Mouse (Mus musculus) lung, postnatal 4 days (tissue): ENCODE measurements around the gene Efcab9.

Experiments used
- DNase-seq, 2 experiments: peaks; one replicate each; pipeline ENCODE4 v3.0.0; 2021

The Efcab9 gene

GRCm38 (mm10) chr11:32531871-32532764, at the start of gene Efcab9:
Gene Efcab9 (minus strand): TSS chr11:32532081.
- no peak for DNase-seq

GRCm38 (mm10) chr11:32581031-32581430, 49.1 kb upstream of the Efcab9 start:
- DNase-seq: no peak

DNA sequence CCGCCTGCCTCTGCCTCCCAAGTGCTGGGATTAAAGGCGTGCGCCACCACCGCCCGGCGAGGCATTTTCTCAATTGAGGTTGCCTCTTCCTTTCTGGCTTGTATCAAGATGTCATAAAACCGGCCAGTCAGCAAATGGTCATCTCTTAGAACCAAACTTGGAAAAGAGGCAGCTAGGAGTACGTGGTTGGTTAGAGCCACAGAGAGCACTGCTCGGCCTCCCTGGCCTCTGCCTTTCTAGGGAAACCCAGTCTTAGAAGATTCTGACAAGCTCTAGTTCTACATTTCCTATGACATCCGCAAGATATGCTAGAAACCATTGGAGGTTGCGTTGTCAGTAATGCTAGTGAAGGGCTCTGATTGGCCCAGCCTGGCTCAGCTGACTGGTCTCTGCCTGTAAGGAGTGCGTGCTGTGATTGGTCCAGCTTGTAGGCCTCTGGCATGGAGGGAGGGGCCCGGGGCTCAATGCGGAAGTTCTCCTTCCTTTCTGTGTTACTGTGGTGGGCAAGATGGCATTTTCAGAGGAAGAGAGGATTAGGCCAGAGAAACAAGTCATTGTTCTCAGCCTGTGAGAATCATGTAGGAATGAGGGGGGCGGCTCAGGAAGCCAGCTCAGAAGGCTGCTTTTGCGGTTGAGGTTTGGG, 48.5 kb upstream of the Efcab9 start:
- DNase-seq: peak; percentile 77 to 78

GRCm38 (mm10) chr11:32576760-32577050, 44.8 kb upstream of the Efcab9 start:
- DNase-seq: no peak

DNA sequence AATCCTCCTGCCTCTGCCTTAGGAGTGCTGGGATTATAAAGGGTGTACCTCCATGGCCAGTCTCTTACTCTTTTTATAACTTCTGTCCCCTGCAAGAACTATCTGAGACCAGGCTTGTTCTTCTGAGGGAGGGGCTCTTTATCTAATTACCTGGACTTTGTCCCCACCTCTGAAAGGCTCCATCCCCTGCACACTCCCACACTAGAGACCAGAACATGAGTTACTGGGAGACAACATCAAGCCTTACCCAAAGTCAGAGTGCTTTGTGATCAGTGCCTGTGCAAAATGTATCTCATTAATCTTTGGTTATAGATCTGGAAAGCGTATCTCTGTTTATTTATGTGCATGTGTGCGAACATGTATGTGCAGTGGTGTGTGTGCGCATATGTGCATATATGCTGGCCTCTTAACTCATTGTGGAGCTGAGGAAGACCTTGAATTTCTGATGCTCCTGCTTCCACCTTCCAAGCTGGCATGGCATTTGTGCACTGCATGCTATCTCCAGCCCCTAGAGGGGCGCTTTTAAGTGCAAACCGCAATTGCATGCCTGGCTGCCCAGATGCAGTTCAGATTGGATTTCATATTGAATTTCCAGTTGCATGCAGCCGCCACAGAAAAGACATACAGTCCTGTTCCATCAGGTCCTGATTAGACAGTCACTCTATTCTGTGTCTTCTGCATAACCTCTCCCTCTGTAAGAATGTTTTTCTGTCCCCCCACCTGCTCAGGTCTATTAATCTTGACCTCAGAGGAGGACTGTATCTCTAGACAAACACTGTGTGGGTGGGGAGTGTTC, 44.3 kb upstream of the Efcab9 start:
- DNase-seq: no peak

GRCm38 (mm10) chr11:32573669-32574068, 41.8 kb upstream of the Efcab9 start:
- DNase-seq: no peak

GRCm38 (mm10) chr11:32571103-32571502, 39.2 kb upstream of the Efcab9 start:
- DNase-seq: no peak

GRCm38 (mm10) chr11:32568637-32569293, 36.9 kb upstream of the Efcab9 start:
- peak; percentile 47 to 77 for DNase-seq

- no peak for DNase-seq
These were observed 36.2 kb upstream of the Efcab9 start for GRCm38 (mm10) chr11:32568060-32568459.

DNA sequence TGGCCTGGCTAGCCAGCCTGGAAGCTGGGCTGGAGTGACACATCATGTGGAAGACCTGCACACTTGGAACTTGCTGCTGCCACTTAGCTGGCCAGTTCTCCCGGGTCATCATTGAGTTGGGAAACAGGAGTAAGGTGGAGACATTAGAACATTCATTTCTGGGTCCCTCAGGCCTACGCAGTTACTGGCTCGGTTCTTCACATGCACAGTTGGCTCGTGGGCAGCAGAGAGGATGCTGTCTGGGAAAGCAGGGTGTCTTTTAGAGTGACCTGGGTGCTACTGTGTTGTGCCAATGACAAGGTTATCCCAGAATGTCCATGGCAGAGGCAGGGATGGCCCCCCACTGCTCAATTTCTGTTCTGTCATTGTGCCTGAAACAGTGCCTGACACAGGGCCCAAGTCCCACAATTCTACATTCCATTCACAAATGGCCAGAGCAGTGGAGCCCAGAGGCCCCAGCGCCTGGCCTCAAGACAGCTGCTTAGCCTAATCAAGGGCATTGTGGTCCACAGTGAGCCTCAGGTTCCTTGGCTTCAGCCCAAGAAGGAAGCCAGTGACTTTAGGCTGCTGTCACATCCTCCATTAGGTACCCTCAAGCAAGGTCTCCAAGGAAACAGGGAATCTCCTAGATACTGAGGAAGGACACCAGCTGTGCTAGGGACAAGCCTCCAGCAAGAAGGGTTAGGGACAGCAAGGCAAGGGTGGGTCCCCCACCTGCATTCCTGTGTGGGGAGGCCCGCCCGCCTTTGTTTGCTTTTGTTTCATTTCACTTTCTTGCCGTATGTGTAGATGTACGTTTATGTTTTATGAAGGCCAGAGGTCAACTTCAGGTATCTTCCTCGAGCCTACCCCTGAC, 35.3 kb upstream of the Efcab9 start:
- no peak for DNase-seq

- DNase-seq: no peak
These were observed 34.3 kb upstream of the Efcab9 start for GRCm38 (mm10) chr11:32566184-32566583.

DNA sequence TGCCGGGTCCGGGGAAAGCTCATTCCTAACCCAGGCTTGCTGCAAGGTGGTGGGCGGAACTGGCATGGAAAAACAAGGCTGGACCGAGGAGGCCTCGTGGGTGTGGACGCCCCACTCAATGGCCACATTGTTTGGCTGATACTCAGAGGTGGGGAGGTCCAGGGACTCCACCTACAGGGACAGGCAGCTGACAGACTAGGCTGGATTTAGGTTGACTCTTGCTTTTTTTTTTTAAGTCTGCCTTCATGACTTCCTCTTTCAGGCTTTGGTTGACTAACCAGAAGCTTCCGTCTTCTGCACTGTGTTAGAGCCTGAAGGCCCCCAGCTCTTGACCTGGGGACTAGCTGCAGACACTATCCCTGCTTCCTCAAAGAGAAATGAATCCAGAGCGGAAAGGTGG, 33.2 kb upstream of the Efcab9 start:
- peak; percentile 67 to 68 for DNase-seq

- DNase-seq: no peak
These were observed 32.7 kb upstream of the Efcab9 start for GRCm38 (mm10) chr11:32564629-32565028.

DNA sequence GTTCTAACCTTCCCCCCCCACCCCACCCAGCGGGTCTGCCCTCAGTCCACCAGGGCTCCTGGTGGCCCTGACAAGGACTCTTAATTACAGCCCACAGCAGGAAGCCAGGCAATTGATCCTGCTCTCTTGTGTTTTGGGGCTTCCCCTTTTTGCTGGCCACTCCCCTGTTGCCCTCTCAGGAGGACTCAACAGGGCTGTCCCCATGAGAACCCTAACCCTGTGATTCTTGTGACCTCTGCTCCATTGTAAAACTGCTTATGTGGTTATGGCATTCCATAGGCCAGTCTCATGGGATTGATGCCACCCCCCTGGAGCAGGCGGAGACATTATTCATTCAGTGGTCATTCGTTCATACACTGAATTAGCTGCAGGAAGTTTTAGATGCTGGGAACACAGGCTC, 31.8 kb upstream of the Efcab9 start:
- peak in 1 of 2 experiments; percentile 46 for DNase-seq

GRCm38 (mm10) chr11:32562706-32563105, 30.8 kb upstream of the Efcab9 start:
- no peak for DNase-seq

DNA sequence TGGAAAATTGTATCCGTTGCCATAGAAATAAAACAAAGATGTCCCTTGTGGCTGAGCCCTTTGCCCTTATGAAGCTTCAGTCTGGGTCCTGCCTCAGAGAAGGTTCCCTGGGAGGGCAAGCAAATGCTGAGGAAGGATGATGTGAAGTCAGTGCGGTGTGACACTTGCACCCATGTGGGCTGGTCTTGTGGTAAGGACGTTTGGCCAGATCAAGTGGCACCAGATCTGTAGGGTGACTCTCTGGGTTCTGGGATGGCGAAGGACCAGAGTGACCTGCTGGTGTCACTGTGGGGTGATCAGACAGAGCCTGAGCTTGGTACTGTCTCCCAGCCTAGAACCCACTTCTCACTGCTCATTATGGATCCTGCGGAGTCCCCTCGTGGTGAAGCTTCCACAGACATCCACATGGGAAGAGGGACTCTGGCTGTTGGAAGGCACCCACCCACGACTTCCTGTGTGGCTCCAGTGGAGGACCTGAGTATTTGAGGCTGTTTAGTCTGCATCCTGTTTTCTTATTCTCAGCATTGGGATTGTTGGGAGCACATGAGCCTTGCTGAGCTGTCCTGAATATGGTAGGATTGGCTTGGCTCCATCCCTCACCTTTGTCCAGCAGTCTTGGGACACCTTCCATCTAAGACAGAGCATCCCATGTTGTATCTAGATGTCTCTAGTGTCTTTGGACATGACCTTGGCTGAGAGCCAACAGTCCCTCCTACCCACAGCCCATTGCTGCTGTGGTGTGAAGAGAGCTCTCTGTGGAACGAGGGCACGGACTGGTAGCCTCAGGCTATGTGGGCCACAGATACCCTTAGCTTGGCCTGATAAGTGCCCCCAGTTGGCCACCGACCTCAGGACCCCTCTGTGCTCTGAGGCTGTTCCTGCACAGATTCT, 29.8 kb upstream of the Efcab9 start:
- peak in 1 of 2 experiments; percentile 33 for DNase-seq

DNA sequence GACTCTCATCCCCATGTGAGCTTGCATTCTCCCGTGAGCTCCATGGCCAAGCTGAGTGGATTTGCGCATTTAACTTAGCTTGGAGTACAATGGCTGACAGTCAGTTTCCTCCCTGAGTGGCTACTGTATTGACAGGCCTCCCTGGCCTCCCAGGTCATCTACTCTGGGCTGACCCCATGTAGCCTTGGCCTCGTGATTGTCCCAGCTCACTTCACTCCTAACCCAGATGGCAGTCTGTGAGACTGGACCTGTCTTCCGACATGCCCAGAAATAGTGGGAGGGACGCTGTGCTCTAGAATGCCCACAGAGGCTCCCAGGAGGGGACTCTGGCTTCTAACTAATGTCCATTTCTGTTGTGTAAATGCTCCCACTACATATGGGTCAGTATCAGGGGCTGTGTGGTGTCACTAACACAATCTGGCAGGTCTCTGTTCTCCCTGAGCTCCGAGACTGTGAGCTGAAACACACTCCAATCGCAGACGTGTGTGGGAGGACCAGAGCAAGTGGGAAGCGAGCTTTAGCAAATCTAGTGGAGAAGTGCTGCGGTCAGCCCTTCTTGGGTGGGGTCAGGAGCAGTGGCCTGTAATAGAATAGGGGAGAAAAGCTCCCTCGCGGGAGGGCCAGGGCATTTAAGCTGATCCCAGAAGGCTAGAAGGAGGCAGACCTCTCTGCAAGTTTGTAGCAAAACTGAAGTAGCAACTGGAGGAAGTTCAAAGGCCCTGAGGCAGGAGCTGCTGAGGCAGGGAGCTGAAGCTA, 28.3 kb upstream of the Efcab9 start:
- DNase-seq: peak in 1 of 2 experiments; percentile 55

DNA sequence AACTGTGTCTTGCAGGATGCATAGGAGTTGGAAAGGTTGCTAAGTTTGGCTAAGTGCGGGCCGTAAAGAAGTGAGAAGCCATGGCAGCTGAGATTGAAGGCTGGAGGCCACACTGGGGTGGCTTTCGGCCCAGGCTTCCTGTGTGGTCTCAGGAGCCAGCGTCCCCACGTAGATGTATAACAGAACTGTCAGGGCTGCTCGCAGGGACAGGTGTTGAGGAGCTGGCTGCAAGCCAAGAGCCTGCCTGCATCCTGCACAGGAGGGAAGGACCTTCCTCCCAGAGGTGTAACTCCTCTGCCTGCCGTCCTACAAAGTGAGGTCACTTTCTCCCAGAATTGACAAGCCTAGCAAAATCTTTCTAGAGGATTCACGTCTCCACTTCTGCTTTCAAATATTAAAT, 26.8 kb upstream of the Efcab9 start:
- DNase-seq: peak in 1 of 2 experiments; percentile 48

DNA sequence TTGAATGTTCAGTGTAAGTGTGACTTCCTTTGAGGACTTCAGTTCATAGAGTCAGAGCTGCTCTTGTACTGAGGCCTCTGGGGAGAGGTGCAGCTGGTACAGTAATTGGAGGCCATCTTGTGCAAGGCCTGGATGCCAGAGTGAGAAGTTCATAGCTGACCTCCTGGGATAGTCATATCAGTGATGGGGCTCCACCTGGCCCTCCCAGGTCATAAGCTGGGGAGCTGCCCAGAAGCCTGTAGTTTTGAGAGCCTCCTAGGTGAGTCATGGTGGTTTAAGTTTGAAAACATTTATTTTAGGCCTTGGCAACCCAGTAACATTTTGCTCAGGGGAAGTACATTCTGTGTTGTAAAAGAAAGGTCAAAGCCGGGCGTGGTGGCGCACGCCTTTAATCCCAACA, 26.1 kb upstream of the Efcab9 start:
- no peak for DNase-seq

GRCm38 (mm10) chr11:32556333-32556990, 24.6 kb upstream of the Efcab9 start:
- no peak for DNase-seq
